Mouse (Mus musculus) forebrain, postnatal 0 days (tissue): ENCODE data around the gene Rabgap1. TPM values are rescaled to one million over a fixed set of nuclear protein-coding genes. Genes with fewer than 3 reads are reported as not detected.

ENCODE experiments used
- ATAC-seq: fragments of 200-750 bp; cut with Nextera tagmentation; 2 replicates; pipeline ENCODE4 v1.8.0; 2017; ENCODE audit warnings: mild to moderate bottlenecking, moderate library complexity
- DNase-seq: peaks from one replicate; pipeline ENCODE4 v3.0.0-alpha.2; 2015
- H3K27ac ChIP-seq: fragments of 300-500 bp; sonication (generic); 2 replicates; pipeline ENCODE4 v1.5.1; 2014; ENCODE audit warnings: low read depth, mild to moderate bottlenecking, antibody characterized with exemption, low read length, moderate library complexity, mixed read lengths
- H3K27me3 ChIP-seq: fragments of 300-500 bp; sonication (generic); 2 replicates; pipeline ENCODE4 v1.6.1; 2014; ENCODE audit warnings: mild to moderate bottlenecking, low read length, mixed read lengths; ENCODE audit not compliant: insufficient read depth
- H3K36me3 ChIP-seq: fragments of 300-500 bp; sonication (generic); 2 replicates; pipeline ENCODE4 v1.6.1; 2014; ENCODE audit warnings: mild to moderate bottlenecking, moderate library complexity; ENCODE audit not compliant: insufficient read depth
- H3K4me1 ChIP-seq: fragments of 300-500 bp; sonication (generic); 2 replicates; pipeline ENCODE4 v1.6.1; 2014; ENCODE audit warnings: antibody characterized with exemption; ENCODE audit not compliant: insufficient read depth
- H3K4me2 ChIP-seq: fragments of 300-500 bp; sonication (generic); 2 replicates; pipeline ENCODE4 v1.6.1; 2014; ENCODE audit warnings: low read depth, mild to moderate bottlenecking, moderate library complexity
- H3K4me3 ChIP-seq: fragments of 300-500 bp; sonication (generic); 2 replicates; pipeline ENCODE4 v1.5.1; 2014; ENCODE audit warnings: low read depth, low read length, mixed read lengths
- H3K9ac ChIP-seq: fragments of 300-500 bp; sonication (generic); 2 replicates; pipeline ENCODE4 v1.6.1; 2014; ENCODE audit warnings: mild to moderate bottlenecking
- H3K9me3 ChIP-seq: fragments of 300-500 bp; sonication (generic); 2 replicates; pipeline ENCODE4 v1.6.1; 2016; ENCODE audit warnings: low read length
- CTCF ChIP-seq: sonication (generic); IDR thresholded peaks from 2 replicates; pipeline ENCODE4 v1.5.1; 2016; ENCODE audit warnings: antibody characterized with exemption, control low read depth, low read depth
- WGBS: fragments of 180-500 bp; shearing (Covaris S2); extraction: QIAGEN DNeasy Blood & Tissue Kit; methylation state at CpG from one replicate; pipeline ENCODE4 v1.1.7; 2014; 5-methylcytosine and 5-hydroxymethylcytosine counted together
- polyA plus RNA-seq: library from polyadenylated mRNA; unstranded; fragments of >200 nt; fragmentation: Nextera tagmentation; extraction: Ambion mirVana; gene quantifications from 2 replicates; pipeline ENCODE4 v1.2.1, GENCODE M21; 2015
- total RNA-seq: library from RNA; depleted of rRNA; stranded (reverse); fragments of >200 nt; gene quantifications from 2 replicates; pipeline ENCODE4 v1.2.3, GENCODE M21; 2014

Gene Rabgap1
- total and polyA plus RNA-seq, 2 experiments from 2014 or later = 46.6 to 99.8 TPM

DNA sequence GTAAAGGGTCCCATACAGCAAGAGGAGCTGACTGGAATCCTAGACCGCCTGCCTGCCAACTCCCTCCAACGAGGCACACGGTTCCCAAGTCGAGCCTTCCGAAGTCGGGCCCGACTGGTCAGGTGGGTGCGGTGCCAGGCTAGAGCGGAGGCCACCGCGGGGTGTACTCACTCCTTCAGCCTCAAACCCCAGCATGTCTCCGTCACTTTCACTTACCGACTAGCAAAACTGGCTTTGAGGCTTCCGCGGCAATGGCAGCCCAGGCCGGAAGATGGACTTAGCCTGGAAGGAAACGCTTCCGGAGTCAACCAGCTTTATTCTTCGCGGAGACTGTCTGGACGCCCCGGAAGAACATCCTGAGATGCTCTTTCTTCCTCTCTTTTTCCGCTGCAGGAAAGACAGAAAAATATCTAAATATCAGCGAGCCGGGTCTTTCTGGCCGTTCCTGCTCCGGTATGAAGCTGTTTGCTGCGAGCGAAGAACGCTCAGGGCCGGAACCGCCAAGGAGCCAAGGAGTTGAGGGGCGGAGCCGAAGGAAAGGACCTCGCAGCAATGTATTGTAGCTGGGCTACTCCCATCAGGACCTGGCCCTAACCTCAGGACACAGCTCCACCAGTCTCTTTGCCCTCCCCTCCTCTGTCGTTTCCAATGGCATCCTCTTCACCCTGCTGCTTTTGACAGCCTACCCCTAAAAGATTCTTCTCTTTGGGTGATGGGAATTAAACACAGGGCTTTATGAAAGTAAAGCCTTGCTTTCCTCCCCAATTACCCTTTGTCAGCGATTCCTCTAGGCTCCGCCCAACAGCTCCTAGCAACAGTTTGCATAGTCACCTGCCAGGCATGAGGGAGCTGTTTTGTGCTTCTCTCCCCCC lies 12.2 kb upstream of the Rabgap1 start:
- peak overlapping the region; percentile 84 for H3K9ac ChIP-seq
- no peaks in the 10 kb centered on the region for H3K9me3 ChIP-seq
- ATAC-seq (peak; percentile 96), DNase-seq (peak; percentile 94)
- peaks cover 11% of the 10 kb centered on the region for H3K36me3 ChIP-seq
- peak overlapping the region; percentile 70 for H3K4me3 ChIP-seq
- peak overlapping the region; percentile 60 for H3K4me2 ChIP-seq
- under 1% methylated on average over 38 of the region's 38 CpGs for WGBS
- no peak for TF ChIP-seq CTCF
- H3K4me1 ChIP-seq = peaks cover 8% of the 10 kb centered on the region; the same call in 1 of the 2 replicates
- H3K27ac ChIP-seq = peak overlapping the region; percentile 98
- no peaks in the 10 kb centered on the region for H3K27me3 ChIP-seq

DNA sequence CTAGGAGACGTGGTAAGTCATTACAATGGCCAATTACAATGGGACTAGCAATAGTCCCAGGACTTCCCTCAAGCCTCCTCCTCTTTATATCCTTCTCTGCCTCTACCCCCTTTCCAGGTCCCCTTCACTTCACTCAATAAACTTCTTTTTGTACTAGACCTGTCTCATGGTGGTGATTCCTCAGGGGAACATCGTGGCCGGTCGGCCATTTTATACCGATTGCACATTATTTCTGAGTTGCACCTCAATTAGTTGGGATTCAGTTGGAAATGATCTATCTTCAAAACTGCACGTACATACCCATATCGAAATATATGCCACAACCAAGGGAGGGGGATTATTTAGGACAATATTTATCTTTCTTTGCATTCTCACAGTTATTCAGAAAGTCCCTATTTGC lies 11.5 kb upstream of the Rabgap1 start:
- Histone ChIP-seq H3K4me1 (peaks cover 8% of the 10 kb centered on the region; the same call in 1 of the 2 replicates), H3K4me2 (peak overlapping the region; percentile 60), H3K9me3 (no peaks in the 10 kb centered on the region), H3K27me3 (no peaks in the 10 kb centered on the region), H3K27ac (peak overlapping the region; percentile 98), H3K36me3 (peaks cover 14% of the 10 kb centered on the region), H3K9ac (peak overlapping the region; percentile 84), H3K4me3 (peak overlapping the region; percentile 70)
- WGBS = 24% methylated on average over 7 of the region's 7 CpGs
- TF ChIP-seq CTCF = no peak
- ATAC-seq (peak; percentile 12), DNase-seq (peak; percentile 65)

DNA sequence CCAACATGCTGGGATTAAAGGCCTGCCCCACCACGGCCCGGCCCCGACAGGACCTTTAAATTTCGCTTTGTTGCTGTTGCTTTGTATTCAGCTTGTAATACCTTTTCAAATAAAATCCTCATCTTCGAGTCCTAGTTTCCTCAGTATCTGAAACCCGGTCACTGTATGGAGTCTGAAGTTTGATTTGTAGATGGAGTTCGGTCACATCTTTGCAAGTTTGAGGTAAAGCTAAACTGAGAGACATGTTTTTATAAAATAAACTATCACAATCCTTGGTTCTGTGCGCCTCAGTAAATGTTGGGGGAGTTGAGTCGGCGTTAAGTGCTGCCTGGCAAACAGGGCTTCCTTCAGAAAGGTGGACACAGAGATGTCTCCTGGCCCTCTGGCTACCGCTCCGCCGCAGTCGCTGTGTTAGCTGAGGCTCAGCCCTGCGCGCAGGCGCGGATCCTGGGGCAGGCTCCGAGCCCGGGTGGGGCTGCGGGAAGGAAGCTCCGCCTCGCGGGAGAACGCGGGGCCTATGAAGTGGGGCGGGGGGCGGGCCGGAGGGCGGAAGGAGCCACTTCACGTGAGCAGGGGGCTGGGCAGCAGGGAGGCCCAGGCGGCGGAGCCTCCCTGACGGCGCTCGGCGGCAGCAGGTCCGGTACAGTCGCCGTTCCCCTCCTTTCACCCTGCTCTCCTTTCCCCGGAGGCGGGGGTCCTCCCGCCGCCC lies 8.7 kb downstream of the Rabgap1 start:
- Histone ChIP-seq H3K9ac (peak overlapping the region; percentile 98), H3K4me2 (peak overlapping the region; percentile 81), H3K36me3 (no peaks in the 10 kb centered on the region), H3K9me3 (no peaks in the 10 kb centered on the region), H3K4me3 (peak overlapping the region; percentile 95), H3K27ac (peak overlapping the region; percentile 94), H3K27me3 (no peaks in the 10 kb centered on the region), H3K4me1 (0 out of 2 replicates have a peak, but pooled peaks cover 8% of the 10 kb centered on the region)
- 7% methylated on average over 44 of the region's 44 CpGs for WGBS
- TF ChIP-seq CTCF = 0 out of 2 replicates have a peak, but pooled peaks have one; percentile 14
- ATAC-seq = peak; percentile 99
- peak; percentile 96 for DNase-seq

GRCm38 (mm10) chr2:37452376-37452760 lies 9.3 kb downstream of the Rabgap1 start:
- H3K4me3 ChIP-seq = peak overlapping the region; percentile 95
- H3K9ac ChIP-seq = peak overlapping the region; percentile 98
- H3K36me3 ChIP-seq = no peaks in the 10 kb centered on the region
- ATAC-seq (peak; percentile 83), DNase-seq (no peak)
- no peaks in the 10 kb centered on the region for H3K9me3 ChIP-seq
- peak overlapping the region; percentile 94 for H3K27ac ChIP-seq
- H3K27me3 ChIP-seq = no peaks in the 10 kb centered on the region
- TF ChIP-seq CTCF = no peak
- WGBS = 5% methylated on average over 19 of the region's 24 CpGs
- H3K4me1 ChIP-seq = 0 out of 2 replicates have a peak, but pooled peaks cover 8% of the 10 kb centered on the region
- H3K4me2 ChIP-seq = peak overlapping the region; percentile 81

- Histone ChIP-seq H3K27ac (no peak overlapping the region), H3K4me2 (no peak overlapping the region), H3K9ac (no peak overlapping the region), H3K9me3 (no peaks in the 10 kb centered on the region), H3K4me1 (no peaks in the 10 kb centered on the region), H3K4me3 (no peak overlapping the region), H3K36me3 (no peaks in the 10 kb centered on the region), H3K27me3 (no peaks in the 10 kb centered on the region)
- 0 out of 2 replicates have a peak, but pooled peaks have one; percentile 16 for TF ChIP-seq CTCF
- WGBS = 97% methylated on average over 4 of the region's 4 CpGs
- no peak for ATAC-seq
- no peak for DNase-seq
Observed at GRCm38 (mm10) chr2:37460707-37461106, 17.6 kb downstream of the Rabgap1 start.

GRCm38 (mm10) chr2:37466266-37466665 lies 23.2 kb downstream of the Rabgap1 start:
- ATAC-seq (no peak), DNase-seq (no peak)
- Histone ChIP-seq H3K27ac (no peak overlapping the region), H3K4me1 (no peaks in the 10 kb centered on the region), H3K9ac (no peak overlapping the region), H3K36me3 (peaks cover 3% of the 10 kb centered on the region; the same call in 1 of the 2 replicates), H3K9me3 (no peaks in the 10 kb centered on the region), H3K4me3 (no peak overlapping the region), H3K4me2 (no peak overlapping the region), H3K27me3 (no peaks in the 10 kb centered on the region)
- 96% methylated on average over 4 of the region's 4 CpGs for WGBS
- TF ChIP-seq CTCF = no peak

- no peaks in the 10 kb centered on the region for H3K4me1 ChIP-seq
- H3K4me2 ChIP-seq = no peak overlapping the region
- H3K27me3 ChIP-seq = no peaks in the 10 kb centered on the region
- H3K4me3 ChIP-seq = no peak overlapping the region
- H3K27ac ChIP-seq = no peak overlapping the region
- H3K9me3 ChIP-seq = no peaks in the 10 kb centered on the region
- DNase-seq = no peak
- ATAC-seq = no peak
- peaks cover 29% of the 10 kb centered on the region for H3K36me3 ChIP-seq
- no peak overlapping the region for H3K9ac ChIP-seq
- TF ChIP-seq CTCF = no peak
Observed at GRCm38 (mm10) chr2:37479559-37479958, 36.5 kb downstream of the Rabgap1 start.
